Mouse (Mus musculus) stomach, postnatal 0 days (tissue): ENCODE measurements at regions not wholly inside any gene's neighbourhood (a gene's known extent, or its start where the extent isn't known, plus 50 kb on each side); places are given as distances from the start of the nearest gene placed in this dataset.

Experiments
- CTCF ChIP-seq: IDR thresholded peaks from 2 replicates; pipeline ENCODE4 v1.5.1; 2016; ENCODE audit warnings: antibody characterized with exemption, low read depth, mild to moderate bottlenecking, moderate library complexity
- EP300 ChIP-seq: optimal IDR thresholded peaks from 2 replicates; pipeline ENCODE3; 2016; ENCODE audit warnings: antibody characterized with exemption

GRCm38 (mm10) chr7:117757033-117757432, 359.0 kb downstream of the Rps15a start:
- TF ChIP-seq CTCF (no peak), EP300 (no peak)
